ENCODE assay signal across 8 mouse cellular contexts in the genomic region with DNA sequence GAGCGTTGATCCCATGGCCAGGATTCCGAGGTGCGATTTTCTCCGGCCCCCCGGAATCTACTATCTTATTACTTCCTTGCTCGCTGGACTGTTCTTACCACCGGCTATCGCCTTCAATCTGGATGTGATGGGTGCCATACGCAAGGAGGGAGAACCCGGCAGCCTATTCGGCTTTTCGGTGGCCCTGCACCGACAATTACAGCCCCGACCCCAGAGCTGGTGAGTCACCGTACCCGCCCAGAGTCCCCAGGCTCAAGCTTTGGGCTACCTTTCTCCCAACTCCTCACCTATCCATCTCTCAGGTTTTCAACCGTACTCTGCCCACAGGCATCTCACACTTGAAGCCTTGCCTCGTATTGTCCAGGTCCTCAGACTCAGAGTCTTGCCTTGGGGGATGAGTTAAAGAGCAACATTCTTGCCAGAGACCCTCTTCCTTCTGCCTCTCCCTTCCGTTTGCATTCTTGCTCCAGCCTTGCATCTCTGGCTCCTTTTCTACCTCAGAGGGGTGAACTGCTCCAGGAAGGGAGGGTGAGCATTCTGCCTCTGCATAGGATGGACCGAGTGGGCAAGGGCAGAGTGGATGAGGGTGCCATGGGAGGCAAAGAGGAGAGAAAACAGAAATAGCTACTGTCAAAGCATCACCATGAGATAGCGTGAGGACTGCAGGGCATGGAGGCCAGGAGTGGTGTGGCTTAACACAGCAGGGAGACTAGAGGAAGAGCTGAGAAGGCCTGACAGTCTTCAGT. TPM values are rescaled to one million over a fixed set of nuclear protein-coding genes. Genes with fewer than 3 reads are reported as not detected.
DNase-seq lines count a peak whose midpoint lies in the region; ATAC-seq and TF ChIP-seq lines count a peak whose summit lies in the region.

No protein-coding gene starts in this region.

- WGBS in lung, adult 2 months = 3% methylated on average over 21 of the region's 21 CpGs
- 2% methylated on average over 21 of the region's 21 CpGs for whole genome bisulfite sequencing in embryonic facial prominence, embryonic 10.5 days
- 3% methylated on average over 21 of the region's 21 CpGs for WGBS in hindbrain, postnatal 0 days
- 3% methylated on average over 21 of the region's 21 CpGs for WGBS in neural tube, embryonic 12.5 days

- H3K4me3 ChIP-seq in lung, adult 2 months (replicated peaks; ENCODE audit: extremely low read depth, low read depth, low read length) = peak overlapping the region; percentile 44
- peak overlapping the region; percentile 58 for H3K4me3 ChIP-seq in embryonic facial prominence, embryonic 10.5 days
- peak overlapping the region; percentile 54 for H3K4me3 ChIP-seq in hindbrain, postnatal 0 days (ENCODE audit: low read length)
- peak overlapping the region; percentile 43 for H3K4me3 ChIP-seq in neural tube, embryonic 12.5 days

- peak overlapping the region; percentile 90 for H3K4me2 ChIP-seq in hindbrain, postnatal 0 days (ENCODE audit: low read depth, low read length)
- peak overlapping the region; percentile 76 for H3K4me2 ChIP-seq in neural tube, embryonic 12.5 days (replicated peaks)

- no peaks in the 10 kb centered on the region for H3K36me3 ChIP-seq in embryonic facial prominence, embryonic 10.5 days (replicated peaks)
- H3K36me3 ChIP-seq in hindbrain, postnatal 0 days (ENCODE audit: insufficient read depth, low read length) = no peaks in the 10 kb centered on the region
- no peaks in the 10 kb centered on the region for H3K36me3 ChIP-seq in neural tube, embryonic 12.5 days

- no peaks in the 10 kb centered on the region for H3K9me3 ChIP-seq in embryonic facial prominence, embryonic 10.5 days
- H3K9me3 ChIP-seq in hindbrain, postnatal 0 days (ENCODE audit: low read length) = no peaks in the 10 kb centered on the region
- no peaks in the 10 kb centered on the region for H3K9me3 ChIP-seq in neural tube, embryonic 12.5 days

- no peak for TF ChIP-seq CTCF in lung, adult 2 months (IDR thresholded peaks at IDR 0.05; ENCODE audit: insufficient read depth, low read length)
- TF ChIP-seq CTCF in hindbrain, postnatal 0 days (IDR thresholded peaks at IDR 0.05; ENCODE audit: low read depth) = no peak

- TF ChIP-seq POLR2A in lung, adult 2 months (IDR thresholded peaks at IDR 0.05; ENCODE audit: borderline replicate concordance, extremely low read depth, low read depth, low read length) = no peak

- peaks cover 11% of the 10 kb centered on the region for H3K4me1 ChIP-seq in lung, adult 2 months (ENCODE audit: control insufficient read depth, insufficient read depth, low read length)
- H3K4me1 ChIP-seq in embryonic facial prominence, embryonic 10.5 days = peaks cover 15% of the 10 kb centered on the region
- peaks cover 17% of the 10 kb centered on the region for H3K4me1 ChIP-seq in hindbrain, postnatal 0 days (ENCODE audit: insufficient read depth, low read length)
- H3K4me1 ChIP-seq in neural tube, embryonic 12.5 days = peaks cover 12% of the 10 kb centered on the region

- DNase-seq in lung, adult 2 months = peak; percentile 17
- DNase-seq in lung, postnatal 4 days = no peak
- DNase-seq in embryonic facial prominence, embryonic 10.5 days (ENCODE audit: low spot score) = peak; percentile 32
- DNase-seq in hindbrain, postnatal 0 days (ENCODE audit: low spot score) = no peak
- DNase-seq in urinary bladder, adult 2 months (ENCODE audit: low spot score) = no peak
- DNase-seq in retina, embryonic 14.5 days (ENCODE audit: low spot score) = no peak
- no peak for DNase-seq in layer of hippocampus, adult 9-11 months

- H3K27ac ChIP-seq in embryonic facial prominence, embryonic 10.5 days (replicated peaks) = no peak overlapping the region; the same call in 1 of the 2 replicates
- H3K27ac ChIP-seq in hindbrain, postnatal 0 days = peak overlapping the region; percentile 41; the same call in 1 of the 2 replicates
- H3K27ac ChIP-seq in neural tube, embryonic 12.5 days = no peak overlapping the region

- peaks cover 84% of the 10 kb centered on the region for H3K27me3 ChIP-seq in embryonic facial prominence, embryonic 10.5 days (replicated peaks; ENCODE audit: low read depth, poor library complexity, severe bottlenecking)
- no peaks in the 10 kb centered on the region for H3K27me3 ChIP-seq in hindbrain, postnatal 0 days (ENCODE audit: insufficient read depth, low read length)
- peaks cover 55% of the 10 kb centered on the region for H3K27me3 ChIP-seq in neural tube, embryonic 12.5 days (replicated peaks)

- H3K9ac ChIP-seq in hindbrain, postnatal 0 days (replicated peaks; ENCODE audit: low read length) = peak overlapping the region; percentile 63
- H3K9ac ChIP-seq in neural tube, embryonic 12.5 days = peak overlapping the region; percentile 41

- ATAC-seq in hindbrain, postnatal 0 days = peak; percentile 13; the same call in 1 of the 2 replicates
- peak; percentile 52 for ATAC-seq in neural tube, embryonic 12.5 days (ENCODE audit: low FRiP score, low read depth)

RNA-seq across cellular contexts. Expression of a gene that starts 0.5 kb away (rescaled TPM):
- 31.5 and 37.6 TPM in 2 replicates for polyA plus RNA-seq in lung, adult 2 months (2012; rRNA removed)
- 1.8 and 2.7 TPM in 2 replicates for polyA plus RNA-seq in embryonic facial prominence, embryonic 10.5 days (2016; fragmentation: Nextera tagmentation; extraction: Ambion mirVana)
- total RNA-seq in hindbrain, postnatal 0 days (2014; rRNA removed) = 29.0 and 30.6 TPM in 2 replicates
- polyA plus RNA-seq in hindbrain, postnatal 0 days (2015; fragmentation: Nextera tagmentation; extraction: Ambion mirVana) = 15.1 and 16.9 TPM in 2 replicates
- polyA plus RNA-seq in neural tube, embryonic 12.5 days (2016; fragmentation: Nextera tagmentation; extraction: Ambion mirVana) = 7.9 and 8.3 TPM in 2 replicates
- polyA plus RNA-seq in urinary bladder, adult 2 months (2012; rRNA removed) = 44.5 TPM in 2 replicates

RNA-seq across cellular contexts. Expression of a gene that starts 10.3 kb away (rescaled TPM):
- 171 and 192 TPM in 2 replicates for polyA plus RNA-seq in lung, adult 2 months (2012; rRNA removed)
- polyA plus RNA-seq in embryonic facial prominence, embryonic 10.5 days (2016; fragmentation: Nextera tagmentation; extraction: Ambion mirVana) = 185 and 186 TPM in 2 replicates
- total RNA-seq in hindbrain, postnatal 0 days (2014; rRNA removed) = 70.9 and 97.6 TPM in 2 replicates
- polyA plus RNA-seq in hindbrain, postnatal 0 days (2015; fragmentation: Nextera tagmentation; extraction: Ambion mirVana) = 292 and 298 TPM in 2 replicates
- polyA plus RNA-seq in neural tube, embryonic 12.5 days (2016; fragmentation: Nextera tagmentation; extraction: Ambion mirVana) = 227 and 233 TPM in 2 replicates
- 286 and 328 TPM in 2 replicates for polyA plus RNA-seq in urinary bladder, adult 2 months (2012; rRNA removed)

RNA-seq across cellular contexts. Expression of a gene that starts 11.5 kb away (rescaled TPM):
- 20.1 and 20.3 TPM in 2 replicates for polyA plus RNA-seq in lung, adult 2 months (2012; rRNA removed)
- polyA plus RNA-seq in embryonic facial prominence, embryonic 10.5 days (2016; fragmentation: Nextera tagmentation; extraction: Ambion mirVana) = 11.2 and 11.9 TPM in 2 replicates
- total RNA-seq in hindbrain, postnatal 0 days (2014; rRNA removed) = 22.6 and 24.8 TPM in 2 replicates
- 21.0 and 29.2 TPM in 2 replicates for polyA plus RNA-seq in hindbrain, postnatal 0 days (2015; fragmentation: Nextera tagmentation; extraction: Ambion mirVana)
- 13.5 and 15.7 TPM in 2 replicates for polyA plus RNA-seq in neural tube, embryonic 12.5 days (2016; fragmentation: Nextera tagmentation; extraction: Ambion mirVana)
- polyA plus RNA-seq in urinary bladder, adult 2 months (2012; rRNA removed) = 24.2 and 35.0 TPM in 2 replicates

RNA-seq across cellular contexts. Expression of a gene that starts 26.6 kb away (rescaled TPM):
- 0.66 and 0.77 TPM in 2 replicates for polyA plus RNA-seq in lung, adult 2 months (2012; rRNA removed)
- not detected in 2 replicates for polyA plus RNA-seq in embryonic facial prominence, embryonic 10.5 days (2016; fragmentation: Nextera tagmentation; extraction: Ambion mirVana)
- not detected in 2 replicates for total RNA-seq in hindbrain, postnatal 0 days (2014; rRNA removed)
- polyA plus RNA-seq in hindbrain, postnatal 0 days (2015; fragmentation: Nextera tagmentation; extraction: Ambion mirVana) = not detected in 2 replicates
- polyA plus RNA-seq in neural tube, embryonic 12.5 days (2016; fragmentation: Nextera tagmentation; extraction: Ambion mirVana) = not detected in 2 replicates
- 0.65 and 1.1 TPM in 2 replicates for polyA plus RNA-seq in urinary bladder, adult 2 months (2012; rRNA removed)

RNA-seq across cellular contexts. Expression of a gene that starts 33.4 kb away (rescaled TPM):
- polyA plus RNA-seq in lung, adult 2 months (2012; rRNA removed) = 110 and 132 TPM in 2 replicates
- polyA plus RNA-seq in embryonic facial prominence, embryonic 10.5 days (2016; fragmentation: Nextera tagmentation; extraction: Ambion mirVana) = 274 and 319 TPM in 2 replicates
- total RNA-seq in hindbrain, postnatal 0 days (2014; rRNA removed) = 35.2 and 40.9 TPM in 2 replicates
- 417 and 436 TPM in 2 replicates for polyA plus RNA-seq in hindbrain, postnatal 0 days (2015; fragmentation: Nextera tagmentation; extraction: Ambion mirVana)
- 199 and 208 TPM in 2 replicates for polyA plus RNA-seq in neural tube, embryonic 12.5 days (2016; fragmentation: Nextera tagmentation; extraction: Ambion mirVana)
- polyA plus RNA-seq in urinary bladder, adult 2 months (2012; rRNA removed) = 337 and 381 TPM in 2 replicates

Comparison
In these comparisons a context has a peak if more than half of its experiments do, and no peak if none do; other contexts are left out.
1. DNase-seq: peak in lung, adult 2 months (single experiment) and embryonic facial prominence, embryonic 10.5 days (single experiment); none in lung, postnatal 4 days (0 of 2), hindbrain, postnatal 0 days (single experiment), urinary bladder, adult 2 months (single experiment), retina, embryonic 14.5 days (single experiment) and layer of hippocampus, adult 9-11 months (single experiment).
2. Peak in every context shown above with its lines, with median percentiles within 50 percentile points of each other: H3K4me3 ChIP-seq.